18 mouse cellular contexts compared by ENCODE assay signal in the genomic region with DNA sequence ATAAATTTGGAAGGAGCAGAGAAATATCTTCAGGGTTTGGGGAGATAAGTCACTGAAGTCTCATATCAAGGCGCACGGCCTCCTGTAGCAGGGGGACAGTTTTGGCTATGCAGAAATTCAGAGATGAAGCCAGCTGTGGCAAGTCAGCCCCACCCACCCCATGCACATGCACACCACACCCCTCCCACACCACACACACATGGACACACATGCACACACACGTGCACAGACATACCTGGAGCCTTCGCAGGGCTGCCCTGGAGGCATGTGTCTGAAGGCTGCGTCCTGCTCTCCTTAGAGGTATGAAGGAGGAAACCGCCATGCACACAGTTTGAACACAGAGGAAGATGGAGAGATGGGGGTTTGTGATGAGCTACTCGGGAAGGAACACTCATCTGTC. TPM values are rescaled to one million over a fixed set of nuclear protein-coding genes. Genes with fewer than 3 reads are reported as not detected.
DNase-seq lines count a peak whose midpoint lies in the region; ATAC-seq and TF ChIP-seq lines count a peak whose summit lies in the region.
"Had no signal": no experiment of that assay in that cellular context is flagged by ENCODE, and none has a peak within 500 bp of the region (broad histone marks: within the 10 kb centered on the region; RNA-seq: fewer than 3 reads in every experiment).

No protein-coding gene starts in this region.

- H3K9me3 ChIP-seq in hindbrain, embryonic 13.5 days, result no peaks in the 10 kb centered on the region
- H3K9me3 ChIP-seq in hindbrain, embryonic 12.5 days (replicated peaks), result no peaks in the 10 kb centered on the region
- H3K9me3 ChIP-seq in neural tube, embryonic 13.5 days, result no peaks in the 10 kb centered on the region
- no peaks in the 10 kb centered on the region for H3K9me3 ChIP-seq in CH12.LX (replicated peaks; ENCODE audit: low read length)
- H3K9me3 ChIP-seq in neural tube, embryonic 15.5 days (replicated peaks), result no peaks in the 10 kb centered on the region
- H3K9me3 ChIP-seq: embryonic facial prominence, embryonic 12.5 days; G1E; heart, embryonic 13.5 days had no signal

- no peaks in the 10 kb centered on the region for H3K36me3 ChIP-seq in hindbrain, embryonic 13.5 days
- H3K36me3 ChIP-seq in hindbrain, embryonic 12.5 days, result no peaks in the 10 kb centered on the region
- H3K36me3 ChIP-seq in neural tube, embryonic 13.5 days, result no peaks in the 10 kb centered on the region
- H3K36me3 ChIP-seq in CH12.LX (replicated peaks in 1 of 2; ENCODE audit: control insufficient read depth in 1 of 2, insufficient read depth in 1 of 2, low read length in 1 of 2), result peaks cover 0 to 13% of the 10 kb centered on the region in 2 experiments
- no peaks in the 10 kb centered on the region for H3K36me3 ChIP-seq in neural tube, embryonic 15.5 days
- H3K36me3 ChIP-seq: embryonic facial prominence, embryonic 12.5 days; G1E; heart, embryonic 13.5 days had no signal

- in situ Hi-C loops in CH12.LX (cut with MboI; ENCODE audit: low pct_ligation_motif_present, low pct_unique_long_range_greater_than_20kb, low sequenced_read_pairs), result no loop called here

- dilution Hi-C loops in CH12.LX (cut with MboI; ENCODE audit: extremely low pct_ligation_motif_present, extremely low pct_unique_long_range_greater_than_20kb, low sequenced_read_pairs), result no loop called here

- TF ChIP-seq RAD21 in CH12.LX (IDR thresholded peaks at IDR 0.05; ENCODE audit: low read depth, low read length), result no peak

- 0 out of 2 replicates have a peak overlapping the region, but pooled peaks have one; percentile 3 for H3K27ac ChIP-seq in hindbrain, embryonic 13.5 days
- H3K27ac ChIP-seq in hindbrain, embryonic 12.5 days, result no peak overlapping the region
- 0 out of 2 replicates have a peak overlapping the region, but pooled peaks have one; percentile 3 for H3K27ac ChIP-seq in neural tube, embryonic 13.5 days (replicated peaks)
- peak overlapping the region; percentile 59 for H3K27ac ChIP-seq in CH12.LX (ENCODE audit: insufficient read depth, low read depth)
- peak overlapping the region; percentile 23; the same call in 1 of the 2 replicates for H3K27ac ChIP-seq in neural tube, embryonic 15.5 days (replicated peaks)
- H3K27ac ChIP-seq: embryonic facial prominence, embryonic 12.5 days; gastrocnemius, adult 2 months; heart, embryonic 13.5 days had no signal

- no peak; the same call in 1 of the 2 replicates for TF ChIP-seq POLR2A in CH12.LX (IDR thresholded peaks at IDR 0.05; ENCODE audit: low read depth, low read length)

- H3K27me3 ChIP-seq in hindbrain, embryonic 13.5 days, result peaks cover 12% of the 10 kb centered on the region; the same call in 1 of the 2 replicates
- H3K27me3 ChIP-seq in hindbrain, embryonic 12.5 days, result peaks cover 11% of the 10 kb centered on the region
- peaks cover 8% of the 10 kb centered on the region; the same call in 1 of the 2 replicates for H3K27me3 ChIP-seq in neural tube, embryonic 13.5 days
- no peaks in the 10 kb centered on the region for H3K27me3 ChIP-seq in CH12.LX (replicated peaks)
- H3K27me3 ChIP-seq in neural tube, embryonic 15.5 days (replicated peaks), result no peaks in the 10 kb centered on the region

- no peak for TF ChIP-seq CTCF in CH12.LX (conservative IDR thresholded peaks at IDR 0.05 in 1 of 2, IDR thresholded peaks at IDR 0.05 in 1 of 2; ENCODE audit: low read depth in 2 of 2, low read length in 2 of 2)

- TF ChIP-seq EP300 in CH12.LX (IDR thresholded peaks at IDR 0.05; ENCODE audit: low read length), result no peak

- no peak for DNase-seq in neural tube, embryonic 10.5 days (ENCODE audit: extremely low spot score, low spot score)
- DNase-seq in CH12.LX (ENCODE audit: extremely low read depth), result peak; percentile 53
- no peak for DNase-seq in lung, postnatal 14 days
- DNase-seq: adrenal gland, postnatal 10 days; cerebellum, adult 11 months; cerebellum, adult 8-10 months; cerebellum, postnatal 14 days; gastrocnemius, adult 2 months; gastrocnemius, postnatal 25 days; heart, postnatal 36 days had no signal

- H3K79me2 ChIP-seq in CH12.LX (replicated peaks; ENCODE audit: control insufficient read depth, extremely low read depth, insufficient read depth, poor library complexity, severe bottlenecking), result no peaks in the 10 kb centered on the region; the same call in 1 of the 2 replicates

- H3K4me1 ChIP-seq in hindbrain, embryonic 13.5 days (replicated peaks), result peaks cover 33% of the 10 kb centered on the region
- H3K4me1 ChIP-seq in hindbrain, embryonic 12.5 days, result peaks cover 6% of the 10 kb centered on the region
- peaks cover 28% of the 10 kb centered on the region for H3K4me1 ChIP-seq in neural tube, embryonic 13.5 days (replicated peaks)
- peaks cover 38 to 78% of the 10 kb centered on the region in 2 experiments for H3K4me1 ChIP-seq in CH12.LX (ENCODE audit: control insufficient read depth in 1 of 2, insufficient read depth in 2 of 2)
- peaks cover 6% of the 10 kb centered on the region; the same call in 1 of the 2 replicates for H3K4me1 ChIP-seq in neural tube, embryonic 15.5 days
- H3K4me1 ChIP-seq: embryonic facial prominence, embryonic 12.5 days had no signal

- 72% methylated on average over 7 of the region's 7 CpGs for WGBS in hindbrain, embryonic 13.5 days
- WGBS in hindbrain, embryonic 12.5 days, result 75% methylated on average over 7 of the region's 7 CpGs
- 74% methylated on average over 7 of the region's 7 CpGs for WGBS in neural tube, embryonic 13.5 days
- WGBS in neural tube, embryonic 15.5 days, result 64% methylated on average over 7 of the region's 7 CpGs

- ATAC-seq in hindbrain, embryonic 13.5 days (ENCODE audit: low FRiP score), result no peak
- no peak for ATAC-seq in hindbrain, embryonic 12.5 days (ENCODE audit: low FRiP score)
- ATAC-seq in neural tube, embryonic 13.5 days (ENCODE audit: low read depth), result no peak
- no peak for ATAC-seq in neural tube, embryonic 15.5 days (ENCODE audit: low FRiP score)
- no peak for ATAC-seq in inflammation-experienced regulatory T-cells, adult 6 months

- H3K4me2 ChIP-seq in hindbrain, embryonic 13.5 days, result no peak overlapping the region
- no peak overlapping the region for H3K4me2 ChIP-seq in hindbrain, embryonic 12.5 days (replicated peaks)
- no peak overlapping the region for H3K4me2 ChIP-seq in neural tube, embryonic 13.5 days
- H3K4me2 ChIP-seq in CH12.LX (ENCODE audit: insufficient read depth, low read depth, poor library complexity, severe bottlenecking), result peak overlapping the region; percentile 71; the same call in 1 of the 2 replicates
- H3K4me2 ChIP-seq in neural tube, embryonic 15.5 days, result no peak overlapping the region
- H3K4me2 ChIP-seq: embryonic facial prominence, embryonic 12.5 days; heart, embryonic 13.5 days had no signal

- 0 out of 2 replicates have a peak overlapping the region, but pooled peaks have one; percentile 35 for H3K9ac ChIP-seq in hindbrain, embryonic 13.5 days
- no peak overlapping the region for H3K9ac ChIP-seq in hindbrain, embryonic 12.5 days
- no peak overlapping the region for H3K9ac ChIP-seq in neural tube, embryonic 13.5 days
- H3K9ac ChIP-seq in CH12.LX (ENCODE audit: insufficient read depth, low read depth), result peak overlapping the region; percentile 77; the same call in 1 of the 2 replicates
- no peak overlapping the region for H3K9ac ChIP-seq in neural tube, embryonic 15.5 days (replicated peaks)
- H3K9ac ChIP-seq: embryonic facial prominence, embryonic 12.5 days; heart, embryonic 13.5 days had no signal

- no peak overlapping the region for H3K4me3 ChIP-seq in hindbrain, embryonic 13.5 days
- no peak overlapping the region for H3K4me3 ChIP-seq in hindbrain, embryonic 12.5 days
- H3K4me3 ChIP-seq in neural tube, embryonic 13.5 days, result no peak overlapping the region
- H3K4me3 ChIP-seq in CH12.LX (replicated peaks in 1 of 3; ENCODE audit: low read depth in 2 of 3, low read length in 2 of 3, poor library complexity in 1 of 3), result peak overlapping the region; percentile 13 to 66 (median 34)
- no peak overlapping the region for H3K4me3 ChIP-seq in neural tube, embryonic 15.5 days (replicated peaks)
- H3K4me3 ChIP-seq: embryonic facial prominence, embryonic 12.5 days; gastrocnemius, adult 2 months; heart, embryonic 13.5 days had no signal

TF ChIP-seq in CH12.LX, 34 proteins besides CTCF, POLR2A, EP300 and RAD21:
- TF ChIP-seq IRF4 (IDR thresholded peaks at IDR 0.05; ENCODE audit: low read depth, low read length), result no peak
- peak; percentile 50; the same call in 1 of the 2 replicates for TF ChIP-seq MYC (IDR thresholded peaks at IDR 0.05; ENCODE audit: low read depth, low read length)
- TF ChIP-seq MXI1 (IDR thresholded peaks at IDR 0.05; ENCODE audit: low read depth, low read length), result 0 out of 2 replicates have a peak, but pooled peaks have one; percentile 54
- peak; percentile 16 for TF ChIP-seq ETS1 (conservative IDR thresholded peaks at IDR 0.05; ENCODE audit: low read depth, low read length)
- TF ChIP-seq GABPA (IDR thresholded peaks at IDR 0.05; ENCODE audit: insufficient replicate concordance, low read depth, low read length), result no peak
- TF ChIP-seq TCF12 (IDR thresholded peaks at IDR 0.05; ENCODE audit: low read depth, low read length), result peak; percentile 5; the same call in 1 of the 2 replicates
- peak; percentile 92 for TF ChIP-seq BHLHE40 (IDR thresholded peaks at IDR 0.05; ENCODE audit: low read depth, low read length)

RNA-seq across cellular contexts. Expression of gene Acsf3, which starts 15.2 kb away (rescaled TPM):
- polyA plus RNA-seq in hindbrain, embryonic 13.5 days (2015; fragmentation: Nextera tagmentation; extraction: Ambion mirVana), result 16.2 and 17.4 TPM in 2 replicates
- 15.1 and 17.6 TPM in 2 replicates for polyA plus RNA-seq in hindbrain, embryonic 12.5 days (2016; fragmentation: Nextera tagmentation; extraction: Ambion mirVana)
- 15.6 and 17.1 TPM in 2 replicates for polyA plus RNA-seq in neural tube, embryonic 13.5 days (2015; fragmentation: Nextera tagmentation; extraction: Ambion mirVana)
- 8.8 and 9.0 TPM in 2 replicates for total RNA-seq in CH12.LX (2012; rRNA removed)
- total RNA-seq in CH12.LX (2014; rRNA removed), result 2.0 and 2.2 TPM in 2 replicates
- polyA plus RNA-seq in CH12.LX (2012; ENCODE audit: insufficient read length, low read depth), result 10.4 and 12.7 TPM in 2 replicates
- polyA plus RNA-seq in neural tube, embryonic 15.5 days (2015; fragmentation: Nextera tagmentation; extraction: Ambion mirVana), result 15.2 and 20.3 TPM in 2 replicates
- polyA plus RNA-seq in inflammation-experienced regulatory T-cells, adult 6 months (2017; shearing (Covaris generic)), result 10 to 100 TPM in 1 of 3 experiments, 1 to 10 TPM in 2; 7.8 to 10.1 (median 9.2) TPM

Comparison
In these comparisons a context has a peak if more than half of its experiments do, and no peak if none do; other contexts are left out.
1. H3K9ac ChIP-seq: peak in hindbrain, embryonic 13.5 days (single experiment) and CH12.LX (single experiment); none in hindbrain, embryonic 12.5 days (single experiment), neural tube, embryonic 13.5 days (single experiment) and neural tube, embryonic 15.5 days (single experiment).
2. H3K4me3 ChIP-seq: peak in CH12.LX (3 of 3); none in hindbrain, embryonic 13.5 days (single experiment), hindbrain, embryonic 12.5 days (single experiment), neural tube, embryonic 13.5 days (single experiment) and neural tube, embryonic 15.5 days (single experiment).